Mouse (Mus musculus) midbrain, embryonic 11.5 days (tissue): ENCODE measurements around the gene Cyp4f14. TPM values are rescaled to one million over a fixed set of nuclear protein-coding genes. Genes with fewer than 3 reads are reported as not detected.

Source experiments
- ATAC-seq: fragments of 200-750 bp; cut with Nextera tagmentation; 2 replicates; pipeline ENCODE4 v1.8.0; 2017; ENCODE audit warnings: moderate TSS enrichment, moderate library complexity; ENCODE audit not compliant: low FRiP score
- DNase-seq: peaks from one replicate; pipeline ENCODE4 v3.0.0; 2015; ENCODE audit warnings: low spot score; ENCODE audit errors: missing footprints
- H3K27ac ChIP-seq: fragments of 300-500 bp; sonication (generic); 2 replicates; pipeline ENCODE4 v1.5.1; 2014; ENCODE audit warnings: low read depth, low read length
- H3K27me3 ChIP-seq: fragments of 300-500 bp; sonication (generic); 2 replicates; pipeline ENCODE4 v1.6.1; 2014; ENCODE audit warnings: mild to moderate bottlenecking, low read length, moderate library complexity, mixed read lengths; ENCODE audit not compliant: control insufficient read depth, insufficient read depth
- H3K36me3 ChIP-seq: fragments of 300-500 bp; sonication (generic); 2 replicates; pipeline ENCODE4 v1.6.1; 2014; ENCODE audit warnings: mild to moderate bottlenecking, low read length, moderate library complexity, mixed read lengths; ENCODE audit not compliant: control insufficient read depth, insufficient read depth
- H3K4me1 ChIP-seq: fragments of 300-500 bp; sonication (generic); 2 replicates; pipeline ENCODE4 v1.6.1; 2014; ENCODE audit warnings: low read length; ENCODE audit not compliant: control insufficient read depth, insufficient read depth
- H3K4me2 ChIP-seq: fragments of 300-500 bp; sonication (generic); 2 replicates; pipeline ENCODE4 v1.6.1; 2014; ENCODE audit warnings: mild to moderate bottlenecking, moderate library complexity
- H3K4me3 ChIP-seq: fragments of 300-500 bp; sonication (generic); 2 replicates; pipeline ENCODE4 v1.5.1; 2014; ENCODE audit warnings: low read depth, low read length
- H3K9ac ChIP-seq: fragments of 300-500 bp; sonication (generic); 2 replicates; pipeline ENCODE4 v1.6.1; 2014; ENCODE audit warnings: low read length
- H3K9me3 ChIP-seq: fragments of 300-500 bp; sonication (generic); 2 replicates; pipeline ENCODE4 v1.6.1; 2016; ENCODE audit warnings: low read length; ENCODE audit not compliant: control insufficient read depth
- WGBS: fragments of 180-500 bp; shearing (Covaris S2); extraction: QIAGEN DNeasy Blood & Tissue Kit; methylation state at CpG from one replicate; pipeline ENCODE4 v1.1.7; 2014; 5-methylcytosine and 5-hydroxymethylcytosine counted together
- polyA plus RNA-seq: library from polyadenylated mRNA; unstranded; fragments of >200 nt; fragmentation: Nextera tagmentation; extraction: Ambion mirVana; gene quantifications from 2 replicates; pipeline ENCODE4 v1.2.1, GENCODE M21; 2014

Cyp4f14 gene
- not detected in 2 replicates for polyA plus RNA-seq

DNA sequence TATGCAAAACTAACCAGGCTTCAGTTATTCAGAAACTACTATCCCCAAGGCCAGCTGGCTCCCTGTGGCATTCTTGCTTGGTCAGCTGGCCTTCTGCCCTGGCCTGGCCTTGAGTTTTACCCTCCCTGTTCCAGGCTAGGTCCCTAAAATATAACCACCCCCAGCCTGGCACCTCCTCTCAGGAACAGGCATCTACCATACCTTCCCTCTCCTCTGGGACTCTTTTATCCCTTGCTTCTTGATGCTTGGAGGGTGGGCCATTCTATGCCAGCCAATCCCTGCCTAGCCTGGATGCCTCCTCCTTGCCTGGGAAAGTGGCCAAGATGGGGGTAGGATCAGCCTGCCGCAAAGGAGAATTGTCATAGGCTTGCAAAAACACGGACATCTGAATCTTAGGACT lies at the start of gene Cyp4f14:
TSS of gene Cyp4f14 (minus strand) at position 212 of the 400 bp plus-strand sequence.
- no peaks in the 10 kb centered on the region for H3K4me1 ChIP-seq
- H3K9me3 ChIP-seq = no peaks in the 10 kb centered on the region
- WGBS = 77% methylated on average over 2 of the region's 2 CpGs
- no peak within 1 kb of the TSS for H3K9ac ChIP-seq
- ATAC-seq (no peak), DNase-seq (no peak)
- H3K4me2 ChIP-seq = no peak within 1 kb of the TSS
- H3K36me3 ChIP-seq = no peaks in the 10 kb centered on the region
- H3K27ac ChIP-seq = no peak within 1 kb of the TSS
- no peaks in the 10 kb centered on the region for H3K27me3 ChIP-seq
- H3K4me3 ChIP-seq = no peak within 1 kb of the TSS

DNA sequence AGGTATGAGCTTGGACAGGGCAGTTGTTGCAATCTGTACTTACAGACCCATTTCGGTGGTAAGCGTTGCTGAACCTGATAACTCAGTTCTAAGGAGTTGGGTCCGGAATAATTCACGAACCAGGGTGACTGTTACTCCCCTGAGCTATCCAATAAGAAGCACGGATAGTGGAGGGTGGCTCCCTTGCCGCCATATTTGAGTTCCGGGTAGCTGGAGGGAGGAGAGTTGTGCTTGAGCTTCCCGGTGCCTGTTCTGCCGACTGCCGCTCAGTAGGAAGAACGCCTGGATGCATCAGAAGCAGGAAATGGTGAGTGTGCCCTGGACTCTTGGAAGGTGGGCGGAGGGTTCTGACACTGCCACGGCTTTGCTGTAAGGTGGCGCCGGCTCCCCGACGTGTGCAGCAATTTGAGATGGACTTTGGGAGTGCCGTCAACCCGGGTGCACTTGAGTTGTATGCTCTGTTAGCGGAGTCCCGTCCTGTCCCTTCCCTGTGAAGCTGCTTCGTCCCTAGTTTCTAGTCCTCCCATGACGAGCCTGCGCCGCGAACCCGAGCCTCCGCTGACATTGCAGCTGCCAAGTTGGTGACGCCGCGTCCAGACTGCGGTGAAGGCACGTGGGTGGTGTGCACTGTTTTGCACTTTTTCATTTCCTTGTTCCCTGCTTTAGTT lies 48.6 kb upstream of the Cyp4f14 start, which contains the start of gene Zfp472:
TSS of gene Zfp472 (plus strand) at position 192 of the 668 bp plus-strand sequence.
- WGBS = under 1% methylated on average over 33 of the region's 33 CpGs
- Histone ChIP-seq H3K9me3 (no peaks in the 10 kb centered on the region), H3K27me3 (no peaks in the 10 kb centered on the region), H3K27ac (peak within 1 kb of the TSS; percentile 67), H3K9ac (peak within 1 kb of the TSS; percentile 83), H3K4me1 (peaks cover 8% of the 10 kb centered on the region), H3K4me2 (peak within 1 kb of the TSS; percentile 77), H3K4me3 (peak within 1 kb of the TSS; percentile 72), H3K36me3 (no peaks in the 10 kb centered on the region)
- ATAC-seq (peak; percentile 99), DNase-seq (peak; percentile 99)

DNA sequence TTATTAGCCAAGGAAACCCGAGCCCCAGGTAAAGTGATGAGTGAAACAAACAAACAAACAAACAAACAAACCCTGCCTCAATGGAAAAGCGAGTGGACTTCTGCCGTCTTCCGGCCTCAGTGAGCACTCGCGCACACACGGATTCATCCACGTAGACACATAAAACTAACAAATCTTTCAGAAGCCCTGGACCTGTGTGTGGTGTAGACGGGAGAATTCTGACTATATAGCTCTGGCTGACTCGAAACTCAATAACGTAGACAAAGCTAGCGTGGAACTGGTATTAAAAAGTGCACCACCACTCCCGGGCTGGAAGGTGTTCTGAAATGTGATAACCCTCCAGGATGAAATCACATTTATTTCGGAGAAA lies 48.1 kb upstream of the Cyp4f14 start:
- Histone ChIP-seq H3K9me3 (no peaks in the 10 kb centered on the region), H3K27ac (no peak overlapping the region), H3K9ac (peak overlapping the region; percentile 83), H3K4me2 (peak overlapping the region; percentile 77), H3K36me3 (no peaks in the 10 kb centered on the region), H3K4me1 (peaks cover 8% of the 10 kb centered on the region), H3K27me3 (no peaks in the 10 kb centered on the region), H3K4me3 (peak overlapping the region; percentile 72)
- DNase-seq (no peak), ATAC-seq (peak; percentile 41; the same call in 1 of the 2 replicates)
- under 1% methylated on average over 14 of the region's 14 CpGs for WGBS

DNA sequence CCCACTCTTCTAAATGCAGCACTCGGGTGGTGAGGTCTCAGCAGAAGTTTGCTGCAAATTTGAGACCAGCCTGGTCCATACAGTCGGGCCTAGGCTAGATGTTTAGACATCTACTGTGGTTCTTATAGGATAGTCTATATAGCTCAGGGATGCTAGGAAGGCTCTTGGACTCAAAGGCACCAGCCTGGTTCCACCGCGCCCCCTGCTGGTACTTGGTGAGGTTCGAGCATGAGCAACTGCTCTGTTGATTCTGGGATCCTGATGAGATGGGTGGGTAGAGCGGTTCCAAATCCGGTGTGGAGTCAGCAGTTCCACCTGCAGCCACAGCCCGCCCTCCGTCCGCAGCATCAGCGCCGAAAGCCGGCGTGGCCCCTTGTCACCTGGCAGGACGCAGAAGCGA lies 34.3 kb upstream of the Cyp4f14 start:
- peak; percentile 94 for DNase-seq
- ATAC-seq = no peak
- Histone ChIP-seq H3K9me3 (no peaks in the 10 kb centered on the region), H3K9ac (no peak overlapping the region), H3K36me3 (no peaks in the 10 kb centered on the region), H3K4me3 (no peak overlapping the region), H3K27ac (no peak overlapping the region), H3K4me1 (no peaks in the 10 kb centered on the region), H3K27me3 (no peaks in the 10 kb centered on the region), H3K4me2 (no peak overlapping the region)
- WGBS = 38% methylated on average over 16 of the region's 16 CpGs

DNA sequence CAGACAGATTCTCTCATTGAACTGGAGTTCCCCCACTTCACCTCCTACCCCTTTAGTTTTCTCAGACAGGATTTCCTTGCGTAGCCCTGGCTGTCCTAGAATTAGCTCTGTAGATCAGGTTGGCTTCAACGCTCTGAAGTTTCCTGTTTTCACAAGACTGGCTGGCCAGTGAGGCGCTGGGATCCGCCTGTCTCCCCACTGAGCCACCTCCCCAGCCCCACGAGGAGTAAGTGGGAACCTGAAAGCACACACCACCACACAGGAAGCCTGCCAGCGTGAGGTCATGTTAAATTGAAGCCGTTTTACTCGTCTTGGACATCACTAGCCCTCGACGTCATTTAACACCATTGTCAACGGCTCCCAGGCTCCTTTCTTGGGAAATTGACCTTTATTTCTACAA lies 33.9 kb upstream of the Cyp4f14 start:
- Histone ChIP-seq H3K36me3 (no peaks in the 10 kb centered on the region), H3K27ac (no peak overlapping the region), H3K4me2 (no peak overlapping the region), H3K4me1 (no peaks in the 10 kb centered on the region), H3K4me3 (no peak overlapping the region), H3K9me3 (no peaks in the 10 kb centered on the region), H3K27me3 (no peaks in the 10 kb centered on the region), H3K9ac (no peak overlapping the region)
- 77% methylated on average over 11 of the region's 11 CpGs for WGBS
- DNase-seq = no peak
- ATAC-seq = no peak

DNA sequence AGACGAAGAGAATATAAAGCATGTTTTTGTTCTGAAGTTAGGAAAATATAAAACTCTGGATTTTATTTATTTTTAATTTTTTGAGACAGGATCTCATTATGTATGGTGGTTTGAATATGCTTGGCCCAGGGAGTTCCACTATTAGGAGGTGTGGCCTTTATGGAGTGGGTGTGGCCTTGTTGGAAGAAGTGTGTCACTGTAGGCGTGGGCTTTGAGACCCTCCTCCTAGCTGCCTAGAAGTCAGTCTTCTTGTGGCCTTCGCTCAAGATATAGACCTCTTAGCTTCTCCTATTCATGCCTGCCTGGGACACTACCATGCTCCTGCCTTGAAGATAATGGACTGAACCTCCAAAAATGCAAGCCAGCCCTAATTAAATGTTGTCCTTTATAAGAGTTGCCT lies 33.0 kb upstream of the Cyp4f14 start:
- 93% methylated on average over 3 of the region's 3 CpGs for WGBS

DNA sequence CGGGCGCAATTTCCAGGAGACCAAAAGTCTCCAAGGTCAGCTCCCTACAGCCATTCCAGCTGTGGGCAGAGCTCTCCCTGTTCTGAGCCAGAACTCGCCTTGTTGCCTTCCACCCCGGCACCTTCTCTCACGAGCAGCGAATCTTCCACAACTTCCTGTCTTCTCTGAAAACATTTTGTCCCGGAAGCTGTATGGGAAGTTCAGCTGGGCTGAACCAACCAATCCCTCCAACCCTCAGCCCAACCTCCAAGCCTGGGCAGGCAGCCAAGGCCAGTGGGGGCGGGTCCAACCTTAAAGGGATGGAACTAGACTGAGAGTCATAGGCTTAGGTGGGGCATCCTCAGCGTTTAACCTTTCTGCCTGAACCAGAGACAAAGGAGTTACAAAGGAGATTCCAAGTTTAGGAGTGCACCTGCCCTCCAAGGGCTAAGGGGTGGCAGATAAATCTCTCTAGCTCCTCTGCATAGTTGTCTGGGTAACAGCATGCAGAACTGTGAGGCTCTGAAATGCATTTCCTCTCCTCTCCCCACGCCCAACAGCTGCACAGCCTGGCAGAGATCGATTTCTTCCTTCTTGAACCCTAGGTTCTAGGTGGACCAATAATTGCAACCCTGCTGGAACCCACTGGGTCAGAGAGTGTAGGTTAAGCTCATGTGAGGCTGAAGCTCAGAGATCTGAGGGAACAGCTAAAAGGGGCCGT lies 30.2 kb upstream of the Cyp4f14 start, which contains the start of gene Cyp4f13:
TSS of gene Cyp4f13 (minus strand) at position 188 of the 700 bp plus-strand sequence.
- 47% methylated on average over 12 of the region's 12 CpGs for WGBS
- Histone ChIP-seq H3K9ac (no peak within 1 kb of the TSS), H3K27ac (no peak within 1 kb of the TSS), H3K36me3 (no peaks in the 10 kb centered on the region), H3K27me3 (no peaks in the 10 kb centered on the region), H3K4me2 (peak within 1 kb of the TSS; percentile 25), H3K4me3 (peak within 1 kb of the TSS; percentile 20; the same call in 1 of the 2 replicates), H3K4me1 (no peaks in the 10 kb centered on the region), H3K9me3 (no peaks in the 10 kb centered on the region)
- ATAC-seq = 0 out of 2 replicates have a peak, but pooled peaks have one; percentile 55
- peak; percentile 91 for DNase-seq

More for the DNA sequence above, 33.0 kb upstream of the Cyp4f14 start:
- ATAC-seq (no peak), DNase-seq (no peak)
- no peak overlapping the region for H3K4me3 ChIP-seq
- no peak overlapping the region for H3K4me2 ChIP-seq
- H3K27ac ChIP-seq = no peak overlapping the region
- H3K4me1 ChIP-seq = no peaks in the 10 kb centered on the region
- H3K9me3 ChIP-seq = no peaks in the 10 kb centered on the region
- H3K36me3 ChIP-seq = no peaks in the 10 kb centered on the region
- no peaks in the 10 kb centered on the region for H3K27me3 ChIP-seq
- no peak overlapping the region for H3K9ac ChIP-seq

DNA sequence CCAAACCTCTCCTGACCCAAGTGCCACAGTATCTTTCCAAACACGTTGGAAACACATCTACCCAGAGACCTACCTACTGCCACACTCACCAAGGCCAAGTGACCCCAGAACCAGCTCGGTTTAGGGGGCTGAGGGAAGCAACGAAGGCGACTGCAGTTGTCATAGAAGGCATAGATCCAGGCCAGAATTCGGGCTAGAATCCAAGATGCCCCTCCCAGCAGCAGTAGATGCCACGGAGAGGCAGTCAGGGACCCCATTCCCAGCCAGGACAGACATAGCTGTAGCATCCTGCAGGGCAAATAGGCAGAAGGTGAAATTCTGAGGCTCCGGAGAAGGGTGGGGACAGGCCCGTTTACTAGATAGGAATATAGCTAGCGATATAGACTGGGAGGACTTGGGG lies 29.6 kb upstream of the Cyp4f14 start:
- Histone ChIP-seq H3K4me2 (peak overlapping the region; percentile 25), H3K27ac (no peak overlapping the region), H3K4me1 (no peaks in the 10 kb centered on the region), H3K36me3 (no peaks in the 10 kb centered on the region), H3K9me3 (no peaks in the 10 kb centered on the region), H3K27me3 (no peaks in the 10 kb centered on the region), H3K9ac (no peak overlapping the region), H3K4me3 (peak overlapping the region; percentile 20; the same call in 1 of the 2 replicates)
- DNase-seq = no peak
- no peak for ATAC-seq
- 66% methylated on average over 9 of the region's 9 CpGs for WGBS

DNA sequence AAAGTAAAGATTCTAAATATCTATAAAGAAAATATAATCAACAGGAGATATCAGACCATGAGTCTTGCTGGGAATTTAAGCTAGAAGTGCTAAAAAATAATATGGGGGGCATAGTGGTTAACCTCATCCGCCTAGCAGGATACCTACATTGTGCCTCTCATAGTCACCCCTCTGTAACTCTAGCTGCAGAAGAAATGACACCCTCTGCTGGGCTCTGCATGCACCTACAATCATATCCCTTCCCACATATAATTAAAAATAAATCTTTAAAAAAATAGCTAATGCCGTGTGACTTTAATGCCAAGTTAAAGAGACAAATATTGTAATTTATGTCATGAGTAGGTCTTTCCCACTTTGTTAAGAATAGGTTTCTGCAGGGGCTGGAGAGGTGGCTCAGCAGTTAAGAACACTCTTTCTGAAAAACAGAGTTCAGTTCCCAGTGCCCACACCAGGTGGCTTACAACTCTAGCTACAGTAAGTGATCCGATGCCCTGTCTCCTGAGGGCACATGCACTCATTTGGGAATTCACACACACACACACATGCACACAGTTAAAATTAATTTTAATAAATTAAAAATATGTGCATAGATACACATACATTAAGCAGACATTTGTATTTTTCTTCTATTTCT lies 27.4 kb upstream of the Cyp4f14 start:
- DNase-seq (no peak), ATAC-seq (no peak)
- Histone ChIP-seq H3K4me1 (no peaks in the 10 kb centered on the region), H3K27ac (no peak overlapping the region), H3K4me3 (no peak overlapping the region), H3K9ac (no peak overlapping the region), H3K36me3 (no peaks in the 10 kb centered on the region), H3K4me2 (no peak overlapping the region), H3K9me3 (no peaks in the 10 kb centered on the region), H3K27me3 (no peaks in the 10 kb centered on the region)
- WGBS = 71% methylated on average over 3 of the region's 3 CpGs
